Mouse (Mus musculus): Measurements from ENCODE around the gene Cenpn.

The Cenpn gene

DNA sequence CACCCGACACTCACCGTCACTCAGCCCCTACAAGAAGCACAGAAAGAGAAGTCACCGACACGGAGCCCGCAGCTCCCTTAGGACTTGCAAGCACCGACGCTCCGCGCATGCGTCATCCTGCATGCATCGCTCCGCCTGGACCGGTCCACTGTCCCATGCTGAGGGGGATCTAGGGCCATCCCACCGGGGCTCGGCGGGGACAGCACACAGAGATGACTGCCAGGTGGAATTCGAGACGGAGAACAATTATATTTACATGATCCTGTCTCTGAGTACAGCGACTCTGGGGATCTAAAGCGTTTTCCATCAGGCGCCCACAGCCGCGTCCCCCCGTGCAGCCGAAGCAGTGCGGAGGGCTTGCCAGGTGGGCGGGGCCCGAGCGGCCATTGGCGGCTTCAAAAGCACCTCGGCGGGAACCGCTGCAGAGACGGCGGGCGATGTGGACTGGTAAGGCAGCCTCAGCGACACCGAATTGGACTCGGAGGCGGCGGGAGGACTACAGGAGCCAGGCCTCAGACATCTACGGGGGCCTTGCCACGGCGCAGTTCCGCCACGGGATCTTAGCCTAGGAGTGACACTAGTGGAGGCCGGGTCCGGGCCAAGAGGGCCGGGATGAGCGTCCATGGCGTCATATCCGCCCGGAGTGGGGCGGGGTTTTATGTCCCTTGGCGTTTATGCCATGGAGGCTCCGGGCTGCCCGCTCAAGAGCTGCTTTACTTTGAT lies at the start of gene Cenpn, which contains the start of gene Cmc2:
TSS of gene Cenpn (plus strand) at position 394 of the 723 bp plus-strand sequence.
TSS of gene Cmc2 (minus strand) at position 119 of the 723 bp plus-strand sequence.
- peak; percentile 95 for DNase-seq (ENCODE audit: low read depth, low spot score)

DNA sequence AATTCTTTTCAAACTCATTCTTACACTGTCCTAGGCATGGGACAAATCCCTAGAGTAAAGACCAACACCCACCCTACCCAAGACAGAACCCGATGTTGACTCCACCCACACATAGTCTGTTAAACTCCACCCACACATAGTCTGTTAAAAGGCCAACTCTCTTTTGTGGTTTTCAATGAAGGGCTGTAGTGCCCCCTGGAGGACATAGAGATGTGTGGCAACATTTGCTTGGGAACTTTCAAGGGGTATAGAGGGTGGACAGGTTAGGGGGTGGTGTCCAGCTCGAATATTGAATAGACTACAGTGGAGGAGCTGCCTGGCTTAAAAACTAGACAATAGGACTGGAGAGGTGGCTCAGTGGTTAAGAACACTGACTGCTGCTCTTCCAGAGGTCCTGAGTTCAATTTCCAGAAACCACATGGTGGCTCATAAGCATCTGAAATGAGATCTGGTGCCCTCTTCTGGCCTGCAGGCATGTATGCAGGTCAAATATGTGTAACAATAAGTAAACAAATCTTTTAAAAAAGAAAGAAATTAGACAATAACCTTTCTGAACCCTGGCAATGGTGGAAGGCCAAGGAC lies 48.7 kb upstream of the Cenpn start:
- DNase-seq (ENCODE audit: low read depth, low spot score), result peak; percentile 37

DNA sequence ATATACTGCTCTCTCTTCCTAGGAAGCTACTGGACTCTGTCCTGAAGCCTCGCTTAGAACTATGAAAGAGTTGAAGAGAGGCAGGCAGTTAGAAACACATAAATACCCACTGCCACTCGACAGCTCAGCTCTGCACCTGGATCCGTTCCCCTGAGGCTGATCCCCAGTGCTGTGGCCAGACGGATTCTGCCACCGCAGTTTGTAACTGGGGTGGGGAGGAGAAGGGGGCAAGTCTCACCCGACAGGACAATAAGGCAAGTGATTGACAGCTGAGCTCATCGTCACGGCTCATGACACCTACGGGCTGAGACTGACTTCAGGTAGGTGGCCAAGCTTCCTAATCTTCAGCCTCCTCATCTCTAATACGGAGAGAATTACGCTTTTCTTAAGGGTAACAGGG lies 47.9 kb upstream of the Cenpn start:
- DNase-seq (ENCODE audit: low read depth, low spot score), result no peak

DNA sequence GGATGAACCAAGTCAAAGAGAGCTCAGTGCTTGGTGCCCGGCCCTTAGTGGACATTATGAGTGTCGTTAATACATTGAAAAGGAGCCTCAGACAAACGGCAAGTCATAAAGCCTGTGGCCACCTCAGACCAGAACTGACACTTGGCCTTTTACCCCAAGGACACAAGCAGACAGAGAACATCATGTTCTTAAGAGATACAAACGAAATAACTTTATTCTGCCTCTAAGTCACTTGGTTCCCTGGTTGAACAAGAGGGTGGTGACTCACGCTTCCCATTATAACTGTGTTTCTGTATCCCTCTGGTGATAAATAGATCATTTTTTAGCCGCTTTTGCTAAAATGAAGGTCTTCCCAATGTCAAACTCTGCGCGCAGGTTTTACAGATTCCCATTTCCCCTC lies 47.5 kb upstream of the Cenpn start:
- no peak for DNase-seq (ENCODE audit: low read depth, low spot score)

DNA sequence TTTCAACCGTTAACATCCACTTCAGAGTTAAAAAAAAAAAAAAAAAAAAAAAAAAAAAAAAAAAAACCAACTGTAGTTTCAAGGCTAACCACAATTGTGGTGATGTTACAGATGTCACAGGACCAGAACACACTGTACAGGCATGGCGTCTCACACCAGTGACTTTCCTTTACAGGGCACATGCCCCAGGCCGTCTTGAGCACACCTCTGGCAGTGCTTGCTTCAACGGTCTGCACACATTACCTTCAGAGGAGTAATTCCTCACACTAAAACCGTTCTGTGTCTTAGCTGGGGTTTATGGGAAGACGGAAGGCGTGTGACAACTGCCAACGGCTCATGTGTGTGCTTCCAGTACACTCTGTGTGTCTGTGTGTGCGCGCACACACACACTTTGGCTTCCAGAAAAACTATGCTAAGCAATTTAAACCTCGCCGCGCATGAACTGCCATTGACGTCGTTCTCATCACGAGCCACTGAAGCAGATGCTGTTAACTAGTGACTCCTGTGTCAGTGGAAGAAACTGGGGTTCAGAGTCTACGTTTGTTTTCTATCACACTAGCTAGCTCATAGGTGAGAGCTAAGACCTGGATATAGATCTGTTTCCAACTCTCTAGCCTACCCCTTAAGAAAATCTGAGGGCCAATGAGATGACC lies 45.6 kb upstream of the Cenpn start:
- peak; percentile 11 for DNase-seq (ENCODE audit: low read depth, low spot score)

DNA sequence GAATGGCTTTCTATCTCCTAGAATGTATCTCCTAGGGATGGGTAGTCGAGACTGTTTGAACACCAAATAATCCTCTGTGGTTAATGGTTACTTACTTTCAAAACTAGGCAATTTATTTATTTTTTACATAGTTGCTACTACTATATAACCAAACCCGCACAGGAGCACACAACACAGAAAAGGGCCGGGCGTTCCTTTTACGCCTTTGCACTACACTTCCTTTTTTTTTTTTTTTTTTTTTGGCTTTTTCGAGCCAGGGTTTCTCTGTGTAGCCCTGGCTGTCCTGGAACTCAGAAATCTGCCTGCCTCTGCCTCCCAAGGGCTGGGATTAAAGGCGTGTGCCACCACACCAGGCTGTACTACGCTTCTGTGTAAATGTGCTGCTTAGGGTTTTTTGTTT lies 40.1 kb upstream of the Cenpn start:
- DNase-seq (ENCODE audit: low read depth, low spot score), result no peak

DNA sequence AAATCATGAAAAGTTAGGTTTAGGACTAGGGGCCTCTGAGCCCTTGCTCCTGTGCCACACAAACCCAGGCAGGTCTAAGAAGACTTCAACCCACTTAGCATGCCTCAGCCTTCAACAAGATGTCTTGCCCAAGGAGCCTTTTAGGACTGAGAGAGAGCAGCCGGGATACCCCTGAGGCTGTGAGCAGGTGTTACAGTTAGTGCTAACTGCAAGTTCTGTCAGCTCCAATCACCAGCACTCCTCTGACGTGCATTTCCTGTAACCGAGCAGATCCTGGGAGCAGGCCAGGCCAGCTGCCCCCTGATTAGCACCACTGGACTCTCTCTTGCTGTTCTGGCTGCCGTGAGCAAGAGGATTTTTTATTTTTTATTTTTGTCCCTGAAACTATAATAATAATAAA lies 33.7 kb upstream of the Cenpn start:
- DNase-seq (ENCODE audit: low read depth, low spot score), result no peak

DNA sequence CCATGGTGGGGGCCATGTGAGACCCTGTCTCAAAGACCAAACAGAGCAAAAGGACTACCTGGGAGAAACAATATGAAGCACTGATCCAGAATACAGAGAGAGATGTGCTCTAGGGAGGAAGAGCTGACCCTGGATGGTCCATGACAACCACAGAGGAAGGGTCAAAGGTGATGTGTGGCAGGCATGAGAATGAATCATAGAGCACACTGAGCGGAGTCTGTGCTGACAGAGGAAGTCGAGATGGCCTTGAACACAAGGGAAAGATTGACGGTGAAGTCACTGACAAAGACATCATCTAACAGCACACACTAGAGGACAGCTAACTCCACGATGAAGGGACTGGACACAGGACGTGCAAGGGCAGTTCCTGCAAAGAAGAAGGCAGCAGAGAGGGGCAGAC lies 30.1 kb upstream of the Cenpn start:
- DNase-seq (ENCODE audit: low read depth, low spot score), result no peak

DNA sequence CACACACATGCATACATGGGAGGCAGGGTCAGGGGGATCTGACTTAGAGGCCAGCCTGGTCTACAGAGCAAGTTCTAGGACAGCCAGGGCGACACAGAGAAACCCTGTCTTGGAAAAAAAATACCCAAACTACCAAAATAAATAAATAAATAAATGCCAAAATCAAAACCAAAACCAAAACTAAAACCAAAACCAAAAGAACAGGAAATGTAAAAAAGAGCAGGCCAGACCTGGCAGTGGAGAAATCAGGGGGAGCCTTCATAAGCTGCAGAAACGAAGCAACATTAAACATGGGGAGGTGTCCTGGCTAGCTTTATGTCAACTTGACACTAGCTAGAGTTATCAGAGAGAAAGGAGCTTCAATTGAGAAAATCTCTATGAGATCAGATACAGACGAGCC lies 29.4 kb upstream of the Cenpn start:
- peak; percentile 51 for DNase-seq (ENCODE audit: low read depth, low spot score)

DNA sequence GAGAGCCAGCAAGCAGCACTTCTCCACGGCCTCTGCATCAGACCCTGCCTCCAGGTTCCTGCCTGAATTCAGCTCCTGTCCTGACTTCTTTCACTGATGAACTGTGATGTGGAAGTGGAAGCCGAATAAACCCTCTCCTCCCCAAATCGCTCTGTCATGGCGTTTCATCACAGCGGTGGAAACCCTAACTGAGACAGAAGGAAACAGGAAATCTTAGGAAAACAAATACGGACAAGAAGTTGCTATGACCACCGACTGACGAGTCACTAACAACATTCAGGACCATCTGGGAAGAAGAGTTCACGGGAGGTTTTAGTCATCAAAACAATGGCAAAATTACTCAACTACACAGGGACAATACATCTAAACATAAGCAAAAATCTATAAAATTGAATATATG lies 28.9 kb upstream of the Cenpn start:
- DNase-seq (ENCODE audit: low read depth, low spot score), result no peak

DNA sequence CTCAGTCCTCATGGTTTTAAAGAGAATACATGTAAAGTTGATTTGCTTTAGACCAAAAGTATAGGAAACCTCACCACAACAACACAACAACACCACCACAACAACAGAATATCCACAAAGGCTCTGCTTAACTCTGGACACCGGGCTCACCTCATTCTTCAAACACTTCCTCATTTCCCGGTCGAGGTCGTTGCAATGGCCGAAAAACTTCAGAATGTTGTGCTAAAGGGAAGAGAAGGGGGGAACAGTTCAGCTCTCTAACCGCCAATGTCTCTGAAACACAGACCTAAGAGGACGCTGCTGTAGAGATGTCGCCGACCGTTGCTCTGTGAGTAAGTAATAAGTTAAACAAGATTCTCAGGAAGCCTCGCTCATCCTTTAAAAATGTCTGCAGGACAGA lies 27.6 kb upstream of the Cenpn start:
- no peak for DNase-seq (ENCODE audit: low read depth, low spot score)

DNA sequence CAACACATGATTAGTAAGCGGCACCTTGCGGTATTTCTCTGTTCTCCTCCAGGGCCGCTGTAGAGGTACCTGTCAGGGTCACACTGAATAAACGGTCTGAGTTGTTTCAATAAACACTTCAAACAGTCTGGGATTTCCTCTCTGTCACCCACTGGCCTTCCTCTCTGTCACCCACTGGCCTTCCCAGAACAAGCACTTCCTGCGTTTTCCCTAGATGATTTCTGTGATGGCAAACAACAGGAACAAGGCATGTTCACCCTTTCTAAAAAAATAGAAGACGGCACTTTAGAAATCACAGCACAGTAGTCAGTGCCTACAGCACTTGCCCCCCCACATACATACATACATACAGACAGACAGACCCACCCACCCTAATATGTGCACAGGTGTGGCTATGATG lies 26.0 kb upstream of the Cenpn start:
- no peak for DNase-seq (ENCODE audit: low read depth, low spot score)

DNA sequence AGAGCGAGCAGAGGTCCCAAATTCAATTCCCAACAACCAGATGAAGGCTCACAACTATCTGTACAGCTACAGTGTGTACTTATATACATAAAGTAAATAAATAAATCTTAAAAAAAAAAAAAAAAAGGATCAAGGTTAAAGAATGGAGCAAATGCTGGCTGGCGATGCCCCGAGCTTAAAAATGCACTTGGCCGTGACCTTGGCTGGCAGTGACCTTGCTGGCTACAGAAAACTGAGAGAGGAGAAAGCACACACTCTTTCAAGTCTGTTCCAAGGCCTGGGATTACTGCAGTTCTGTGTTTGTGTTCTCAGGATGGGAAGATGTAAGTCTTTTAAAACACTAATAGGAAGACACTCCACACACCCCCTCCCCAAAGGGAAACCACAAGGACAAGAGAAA lies 16.8 kb upstream of the Cenpn start:
- DNase-seq (ENCODE audit: low read depth, low spot score), result no peak

DNA sequence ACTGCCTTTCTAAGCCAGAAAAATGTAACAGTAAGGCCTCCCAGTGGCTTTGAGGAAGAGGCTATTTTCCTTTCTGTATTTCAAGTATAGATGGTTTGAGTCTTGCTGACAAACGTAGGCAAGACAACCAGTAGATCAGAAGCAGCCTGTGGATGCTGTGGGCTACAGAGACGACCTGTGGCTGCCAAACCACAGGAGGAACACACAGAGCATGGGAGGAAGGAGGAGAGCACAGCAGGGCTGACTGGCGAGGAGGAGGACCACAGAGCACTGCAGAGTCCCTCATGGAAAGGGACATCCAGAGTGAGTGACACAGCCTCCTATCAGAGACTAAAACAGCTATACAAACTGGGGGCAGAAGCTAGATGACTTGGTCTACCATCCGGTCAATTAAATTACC lies 16.3 kb upstream of the Cenpn start:
- DNase-seq (ENCODE audit: low read depth, low spot score), result peak; percentile 57

DNA sequence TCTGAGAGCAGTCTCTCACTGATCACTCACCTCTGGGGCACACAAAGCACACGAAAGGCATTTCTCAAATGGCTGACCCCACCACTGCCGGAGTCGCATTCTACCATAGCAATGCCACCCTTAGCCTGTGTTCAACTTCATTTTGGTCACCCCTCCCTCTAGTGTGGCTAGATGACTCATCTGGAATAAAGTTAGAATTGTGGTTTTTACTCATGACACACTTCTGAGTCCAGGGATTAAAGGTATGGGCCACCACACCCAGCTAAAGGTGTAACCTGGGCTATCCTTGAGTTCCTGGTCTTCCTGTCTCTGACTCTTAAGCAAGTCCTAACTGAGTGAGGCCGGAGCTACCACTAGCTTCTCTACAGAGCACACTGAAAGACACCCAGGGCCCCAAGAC lies 15.7 kb upstream of the Cenpn start:
- peak; percentile 40 for DNase-seq (ENCODE audit: low read depth, low spot score)

DNA sequence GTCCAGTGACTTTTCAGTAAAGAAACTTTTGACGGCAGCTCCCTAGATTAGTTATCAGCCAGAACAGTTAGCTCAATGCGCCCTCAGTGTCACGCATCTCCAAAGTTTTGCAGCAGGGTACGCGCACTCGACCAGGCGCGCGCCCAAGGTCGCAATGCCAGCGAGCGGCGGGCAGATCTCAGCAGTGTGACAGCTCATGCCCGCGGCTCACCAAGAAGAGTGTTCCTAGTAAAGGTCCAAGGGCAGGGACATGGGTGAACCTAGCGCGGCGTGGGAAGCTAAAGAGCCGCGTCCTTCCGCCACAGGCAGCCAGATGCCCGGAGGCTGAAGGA lies 559 bp upstream of the Cenpn start:
- DNase-seq (ENCODE audit: low read depth, low spot score), result no peak

DNA sequence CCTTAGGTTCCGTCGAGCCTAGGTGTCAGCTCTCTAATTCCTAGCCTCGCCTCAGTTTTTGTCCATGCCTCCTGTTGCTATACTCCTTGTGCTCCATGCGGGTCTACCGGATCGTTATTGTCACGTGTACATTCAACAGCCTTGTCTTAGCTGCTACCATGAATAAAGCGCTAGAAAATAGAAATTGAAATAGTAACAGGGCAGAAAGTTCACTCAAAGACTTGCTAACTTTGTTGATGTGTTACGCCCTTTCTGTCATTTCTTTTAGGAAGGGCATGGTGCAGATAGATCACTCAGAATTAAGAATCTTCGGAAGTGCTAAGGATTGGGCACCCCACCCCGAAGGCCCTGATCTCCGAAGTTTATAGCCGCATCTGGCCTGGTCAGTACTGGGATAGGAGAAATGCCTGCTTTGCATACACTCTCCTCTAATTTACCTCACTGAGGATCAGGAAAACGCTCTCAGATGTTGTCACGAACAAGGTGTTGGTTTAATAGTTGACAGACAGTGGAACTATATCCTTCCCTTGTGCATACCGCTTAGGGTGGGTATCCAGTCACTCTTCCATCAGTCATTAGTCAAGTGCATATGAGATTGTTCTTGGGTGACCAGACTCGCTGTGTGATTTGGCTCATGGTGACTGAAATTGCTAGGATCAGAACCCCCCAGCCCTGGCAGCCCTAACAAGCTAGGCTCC lies 679 bp downstream of the Cenpn start:
- DNase-seq (ENCODE audit: low read depth, low spot score), result no peak

DNA sequence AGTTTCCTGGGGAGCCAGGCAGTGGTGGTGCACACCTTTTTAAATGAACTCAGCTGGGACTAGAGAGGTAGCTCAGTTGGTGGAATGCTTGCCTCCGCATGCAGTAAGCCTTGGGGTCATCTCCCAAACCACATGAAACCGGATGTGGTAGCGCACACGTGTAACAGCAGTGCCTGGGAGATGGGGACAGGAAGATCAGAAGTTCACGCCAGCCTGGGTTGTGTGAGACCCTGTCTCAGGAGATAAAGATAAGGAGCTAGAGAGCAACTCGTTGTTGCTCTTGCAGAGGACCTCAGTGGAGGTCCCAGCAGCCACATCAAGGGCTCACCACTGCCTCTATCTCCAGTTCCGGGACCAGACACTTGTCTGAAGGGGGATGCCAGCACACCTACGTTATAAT lies 2.0 kb downstream of the Cenpn start:
- DNase-seq (ENCODE audit: low read depth, low spot score), result peak; percentile 64

DNA sequence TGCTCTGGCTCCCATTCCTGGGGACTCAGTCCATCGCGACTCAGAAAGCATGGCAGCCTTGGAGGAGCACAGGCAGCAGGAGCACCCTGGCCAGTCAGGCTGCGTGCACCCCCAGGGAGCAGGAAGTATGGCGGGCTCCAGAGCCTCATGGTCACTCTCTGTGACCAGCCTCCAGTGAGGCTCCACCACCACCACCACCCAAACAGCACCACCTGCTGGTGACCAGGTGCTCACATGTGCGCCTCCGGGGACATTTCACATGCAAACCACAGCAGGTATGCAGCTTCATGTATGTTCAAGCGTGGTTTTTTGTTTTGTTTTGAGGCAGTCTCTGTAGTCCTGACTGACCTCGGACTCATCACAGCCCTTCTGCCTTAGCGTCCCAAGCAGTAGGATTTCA lies 6.3 kb downstream of the Cenpn start:
- peak; percentile 43 for DNase-seq (ENCODE audit: low read depth, low spot score)

DNA sequence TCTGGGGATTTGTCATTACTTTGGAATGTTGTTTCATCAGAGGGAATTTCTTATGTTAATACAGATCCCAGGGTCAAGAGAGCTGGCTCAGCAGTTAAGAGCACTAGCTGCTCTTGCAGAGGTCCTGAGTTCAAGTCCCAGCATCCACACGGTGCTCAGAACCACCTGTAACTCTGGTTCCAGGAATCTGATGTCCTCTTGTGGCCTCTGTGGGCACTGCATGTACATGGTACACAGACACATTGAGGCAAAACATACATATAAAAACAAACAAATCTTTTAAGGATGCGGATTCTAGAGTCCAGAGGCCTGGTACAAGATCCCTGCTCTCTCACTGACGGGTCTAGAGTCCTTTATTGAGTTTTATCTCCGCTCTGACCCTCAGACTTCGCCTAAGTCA lies 7.1 kb downstream of the Cenpn start:
- DNase-seq (ENCODE audit: low read depth, low spot score), result no peak

DNA sequence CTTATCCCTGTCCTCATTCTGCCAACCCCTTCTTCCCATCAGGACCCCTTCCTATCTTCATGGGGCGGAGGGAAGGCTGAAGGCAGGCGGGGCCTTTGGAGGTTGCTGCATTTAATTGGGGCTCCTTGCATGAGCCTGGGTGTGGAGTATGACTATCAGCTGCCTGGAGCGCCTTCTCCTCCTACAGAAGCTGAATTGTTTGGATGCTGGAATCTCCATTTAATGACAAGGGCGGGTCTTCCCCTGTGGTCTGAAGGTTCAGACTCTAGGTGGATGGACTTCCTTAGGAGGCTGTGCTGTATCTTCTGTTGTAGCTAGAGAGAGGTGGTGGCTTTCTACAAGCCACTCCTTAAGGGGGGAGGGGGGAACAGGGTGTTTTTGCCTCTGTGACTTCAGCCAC lies 13.4 kb downstream of the Cenpn start:
- DNase-seq (ENCODE audit: low read depth, low spot score), result no peak

DNA sequence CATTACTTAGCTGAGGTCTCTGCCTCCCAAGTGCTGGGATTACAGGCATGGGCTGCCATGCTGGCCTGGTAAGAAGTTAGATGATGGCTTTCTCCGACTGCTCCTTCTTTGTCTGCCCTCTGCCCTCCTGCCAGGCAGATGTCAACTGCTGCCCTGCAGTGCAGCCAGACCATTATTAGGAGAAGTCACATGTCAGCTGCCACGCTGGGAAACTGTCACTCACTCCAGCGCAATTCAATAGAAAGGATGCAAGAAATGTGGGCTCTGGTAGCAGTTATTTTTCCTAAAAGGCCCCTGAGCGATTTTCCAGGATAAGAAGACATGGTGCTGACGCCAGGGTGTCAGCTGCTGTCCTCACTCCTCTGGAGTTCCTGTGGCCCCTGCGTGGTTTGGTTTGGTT lies 14.0 kb downstream of the Cenpn start:
- no peak for DNase-seq (ENCODE audit: low read depth, low spot score)
